Mouse (Mus musculus): ENCODE results near the gene Ncbp3.

Gene Ncbp3

GRCm38 (mm10) chr11:73108195-73108897, 60.8 kb downstream of the Ncbp3 start:
- in situ Hi-C loops (cut with MboI; ENCODE audit: low pct_unique_long_range_greater_than_20kb in 1 of 2, low sequenced_read_pairs in 2 of 2, unreplicated experiment in 1 of 2) = no loop called here

GRCm38 (mm10) chr11:73108898-73109625, 61.5 kb downstream of the Ncbp3 start:
- in situ Hi-C loops (cut with MboI; ENCODE audit: low pct_unique_long_range_greater_than_20kb in 1 of 2, low sequenced_read_pairs in 2 of 2, unreplicated experiment in 1 of 2) = no loop called here

GRCm38 (mm10) chr11:73109941-73110340, 62.4 kb downstream of the Ncbp3 start:
- in situ Hi-C loops (cut with MboI; ENCODE audit: low pct_unique_long_range_greater_than_20kb in 1 of 2, low sequenced_read_pairs in 2 of 2, unreplicated experiment in 1 of 2) = no loop called here

GRCm38 (mm10) chr11:73111414-73111813, 63.8 kb downstream of the Ncbp3 start:
- in situ Hi-C loops (cut with MboI; ENCODE audit: low pct_unique_long_range_greater_than_20kb in 1 of 2, low sequenced_read_pairs in 2 of 2, unreplicated experiment in 1 of 2) = no loop called here

- in situ Hi-C loops (cut with MboI; ENCODE audit: low pct_unique_long_range_greater_than_20kb in 1 of 2, low sequenced_read_pairs in 2 of 2, unreplicated experiment in 1 of 2) = no loop called here
Measured at GRCm38 (mm10) chr11:73126495-73126894, 78.9 kb downstream of the Ncbp3 start.

- in situ Hi-C loops (cut with MboI; ENCODE audit: low pct_unique_long_range_greater_than_20kb in 1 of 2, low sequenced_read_pairs in 2 of 2, unreplicated experiment in 1 of 2) = no loop called here
Measured at GRCm38 (mm10) chr11:73131020-73131419, 83.4 kb downstream of the Ncbp3 start.

GRCm38 (mm10) chr11:73132999-73133398, 85.4 kb downstream of the Ncbp3 start:
- in situ Hi-C loops (cut with MboI; ENCODE audit: low pct_unique_long_range_greater_than_20kb in 1 of 2, low sequenced_read_pairs in 2 of 2, unreplicated experiment in 1 of 2) = no loop called here

GRCm38 (mm10) chr11:73134222-73134621, 86.6 kb downstream of the Ncbp3 start:
- in situ Hi-C loops (cut with MboI; ENCODE audit: low pct_unique_long_range_greater_than_20kb in 1 of 2, low sequenced_read_pairs in 2 of 2, unreplicated experiment in 1 of 2) = no loop called here

- in situ Hi-C loops (cut with MboI; ENCODE audit: low pct_unique_long_range_greater_than_20kb in 1 of 2, low sequenced_read_pairs in 2 of 2, unreplicated experiment in 1 of 2) = no loop called here
Measured at GRCm38 (mm10) chr11:73136587-73136986, 89.0 kb downstream of the Ncbp3 start.

GRCm38 (mm10) chr11:73137116-73137515, 89.5 kb downstream of the Ncbp3 start:
- in situ Hi-C loops (cut with MboI; ENCODE audit: low pct_unique_long_range_greater_than_20kb in 1 of 2, low sequenced_read_pairs in 2 of 2, unreplicated experiment in 1 of 2) = no loop called here

GRCm38 (mm10) chr11:73137591-73138501, 90.3 kb downstream of the Ncbp3 start, which contains the start of gene Haspin:
Gene Haspin, minus strand, starts transcription at chr11:73138294.
- in situ Hi-C loops (cut with MboI; ENCODE audit: low pct_unique_long_range_greater_than_20kb in 1 of 2, low sequenced_read_pairs in 2 of 2, unreplicated experiment in 1 of 2) = no loop called here

Measured in mouse embryonic stem cell (cell line).